Mouse (Mus musculus) liver, embryonic 12.5 days (tissue): ENCODE measurements at regions not wholly inside any gene's neighbourhood (a gene's known extent, or its start where the extent isn't known, plus 50 kb on each side); places are given as distances from the start of the nearest gene placed in this dataset.

Experiments used
- ATAC-seq: fragments of 200-750 bp; cut with Nextera tagmentation; 2 replicates; pipeline ENCODE4 v1.8.0; 2017; ENCODE audit warnings: moderate number of reproducible peaks, mild to moderate bottlenecking, moderate library complexity
- H3K27ac ChIP-seq: fragments of 300-500 bp; sonication (generic); 2 replicates; pipeline ENCODE4 v1.5.1; 2016; ENCODE audit warnings: mild to moderate bottlenecking
- H3K27me3 ChIP-seq: fragments of 300-500 bp; sonication (generic); replicated peaks from 2 replicates; pipeline ENCODE4 v1.6.1; 2016; ENCODE audit warnings: mild to moderate bottlenecking, moderate library complexity
- H3K36me3 ChIP-seq: fragments of 300-500 bp; sonication (generic); 2 replicates; pipeline ENCODE4 v1.6.1; 2016; ENCODE audit warnings: mild to moderate bottlenecking, moderate library complexity
- H3K4me1 ChIP-seq: fragments of 300-500 bp; sonication (generic); 2 replicates; pipeline ENCODE4 v1.6.1; 2016
- H3K4me2 ChIP-seq: fragments of 300-500 bp; sonication (generic); 2 replicates; pipeline ENCODE4 v1.6.1; 2016; ENCODE audit warnings: mild to moderate bottlenecking, moderate library complexity
- H3K4me3 ChIP-seq: fragments of 300-500 bp; sonication (generic); 2 replicates; pipeline ENCODE4 v1.5.1; 2016; ENCODE audit warnings: mild to moderate bottlenecking, moderate library complexity
- H3K9ac ChIP-seq: fragments of 300-500 bp; sonication (generic); 2 replicates; pipeline ENCODE4 v1.6.1; 2016; ENCODE audit warnings: mild to moderate bottlenecking, moderate library complexity
- H3K9me3 ChIP-seq: fragments of 300-500 bp; sonication (generic); replicated peaks from 2 replicates; pipeline ENCODE4 v1.6.1; 2016; ENCODE audit warnings: mild to moderate bottlenecking, moderate library complexity
- whole genome bisulfite sequencing: fragments of 180-500 bp; shearing (Covaris S2); methylation state at CpG from one replicate; pipeline ENCODE4 v1.1.7; 2016; ENCODE audit not compliant: insufficient replicate concordance; 5-methylcytosine and 5-hydroxymethylcytosine counted together

DNA sequence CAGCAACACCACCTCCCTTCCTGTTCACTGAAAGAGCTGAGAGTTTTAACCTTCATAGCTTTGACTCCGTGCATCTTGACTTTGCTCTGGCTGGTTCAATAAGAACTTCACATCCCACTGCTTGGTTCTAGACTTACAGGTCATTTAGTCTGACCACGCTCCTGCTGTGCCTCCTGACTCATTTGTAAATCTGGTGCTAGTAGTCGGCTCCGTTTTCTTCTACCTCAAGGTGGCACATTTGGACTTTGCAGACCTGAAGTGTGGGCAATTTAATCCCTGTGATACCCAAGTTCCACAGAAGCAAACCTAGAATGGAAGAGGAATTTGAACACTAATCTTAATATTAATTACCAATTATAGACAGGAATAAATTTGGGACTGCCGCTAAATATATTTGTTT is 497.9 kb downstream of the Epm2a start:
- Histone ChIP-seq H3K27me3 (no peaks in the 10 kb centered on the region), H3K9me3 (no peaks in the 10 kb centered on the region), H3K27ac (no peak overlapping the region), H3K4me2 (no peak overlapping the region), H3K36me3 (no peaks in the 10 kb centered on the region), H3K4me1 (no peaks in the 10 kb centered on the region), H3K4me3 (no peak overlapping the region), H3K9ac (no peak overlapping the region)
- no peak for ATAC-seq
- 76% methylated on average over 5 of the region's 5 CpGs for WGBS

DNA sequence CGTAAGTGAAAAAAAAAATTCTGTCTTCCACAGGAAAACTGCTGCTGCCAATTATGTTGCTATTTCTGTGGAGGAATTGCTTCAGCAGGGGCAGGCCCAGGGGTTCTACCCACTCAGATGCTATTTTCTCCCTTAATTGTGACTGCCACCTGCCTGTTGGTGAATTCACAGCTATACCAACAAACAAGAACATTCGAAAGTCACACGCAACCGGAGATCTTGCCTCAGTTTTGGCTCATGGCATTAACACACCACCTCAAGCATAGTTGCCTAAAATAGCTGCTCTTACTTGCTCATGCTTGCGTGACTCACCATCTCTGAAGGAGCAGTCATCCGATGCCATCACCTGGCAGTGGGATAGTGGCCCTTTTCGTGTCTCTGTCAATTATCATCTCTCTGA is 498.3 kb downstream of the Epm2a start:
- 81% methylated on average over 7 of the region's 7 CpGs for WGBS
- H3K27me3 ChIP-seq, result no peaks in the 10 kb centered on the region
- H3K9ac ChIP-seq, result no peak overlapping the region
- no peaks in the 10 kb centered on the region for H3K36me3 ChIP-seq
- no peaks in the 10 kb centered on the region for H3K4me1 ChIP-seq
- no peaks in the 10 kb centered on the region for H3K9me3 ChIP-seq
- ATAC-seq, result no peak
- no peak overlapping the region for H3K4me3 ChIP-seq
- H3K4me2 ChIP-seq, result no peak overlapping the region
- H3K27ac ChIP-seq, result no peak overlapping the region

- WGBS, result 67% methylated on average over 1 of the region's 1 CpGs
- no peaks in the 10 kb centered on the region for H3K4me1 ChIP-seq
Observed at GRCm38 (mm10) chr10:11846141-11846540, 502.9 kb downstream of the Epm2a start.

DNA sequence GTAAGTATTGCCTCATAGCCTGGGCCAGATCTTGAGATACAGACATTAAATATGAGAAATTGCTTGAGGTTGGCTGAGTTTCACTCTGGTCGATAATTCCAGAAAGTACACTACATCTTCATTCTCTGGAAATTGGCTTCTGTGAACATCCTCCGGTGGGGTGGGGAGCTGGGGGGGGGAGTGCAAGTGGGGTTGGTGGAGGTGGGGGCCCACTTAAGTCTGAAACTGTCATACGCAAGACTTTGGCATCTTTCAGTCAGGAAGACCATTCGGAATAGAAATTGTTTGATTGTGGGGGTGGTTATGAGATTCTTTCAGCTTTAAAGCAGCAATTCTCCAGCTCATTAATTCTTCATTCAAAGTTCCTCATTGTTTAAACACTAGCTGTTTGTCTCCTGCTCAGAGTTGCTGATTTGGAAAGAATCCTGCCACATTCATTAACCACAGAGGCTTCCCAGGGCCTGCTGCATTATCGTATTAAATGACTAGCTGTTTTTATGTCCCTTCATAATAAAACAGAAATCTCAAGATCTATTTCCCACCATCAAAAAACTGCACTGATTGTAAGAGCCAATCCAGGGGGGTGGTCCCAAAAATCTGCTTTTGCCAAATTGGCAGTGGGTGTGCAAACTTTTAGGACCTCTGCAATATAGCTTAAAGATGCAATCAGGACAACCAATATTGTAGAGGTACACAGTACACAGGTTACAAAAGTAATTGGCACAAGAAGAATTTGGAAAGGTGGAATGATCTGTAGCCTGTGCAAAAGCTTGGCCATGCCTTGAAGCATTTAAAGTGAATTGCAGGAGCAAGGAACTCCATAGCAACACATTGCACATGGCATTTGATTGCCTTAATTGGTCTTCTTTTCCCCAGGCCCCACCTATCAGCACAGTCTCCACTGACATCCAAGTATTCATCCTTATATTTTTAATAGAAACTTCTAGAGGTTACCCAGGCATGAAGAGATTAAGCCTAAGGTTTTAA is 532.2 kb downstream of the Epm2a start:
- Histone ChIP-seq H3K36me3 (no peaks in the 10 kb centered on the region), H3K9ac (no peak overlapping the region), H3K4me1 (no peaks in the 10 kb centered on the region), H3K4me3 (no peak overlapping the region), H3K27ac (no peak overlapping the region), H3K9me3 (no peaks in the 10 kb centered on the region), H3K27me3 (no peaks in the 10 kb centered on the region), H3K4me2 (no peak overlapping the region)
- 65% methylated on average over 5 of the region's 5 CpGs for WGBS
- ATAC-seq, result no peak

More at GRCm38 (mm10) chr10:11846141-11846540, 502.9 kb downstream of the Epm2a start:
- H3K27ac ChIP-seq, result no peak overlapping the region
- no peaks in the 10 kb centered on the region for H3K36me3 ChIP-seq
- H3K9me3 ChIP-seq, result no peaks in the 10 kb centered on the region
- H3K4me2 ChIP-seq, result no peak overlapping the region
- no peak for ATAC-seq
- no peak overlapping the region for H3K4me3 ChIP-seq
- no peaks in the 10 kb centered on the region for H3K27me3 ChIP-seq
- H3K9ac ChIP-seq, result no peak overlapping the region

DNA sequence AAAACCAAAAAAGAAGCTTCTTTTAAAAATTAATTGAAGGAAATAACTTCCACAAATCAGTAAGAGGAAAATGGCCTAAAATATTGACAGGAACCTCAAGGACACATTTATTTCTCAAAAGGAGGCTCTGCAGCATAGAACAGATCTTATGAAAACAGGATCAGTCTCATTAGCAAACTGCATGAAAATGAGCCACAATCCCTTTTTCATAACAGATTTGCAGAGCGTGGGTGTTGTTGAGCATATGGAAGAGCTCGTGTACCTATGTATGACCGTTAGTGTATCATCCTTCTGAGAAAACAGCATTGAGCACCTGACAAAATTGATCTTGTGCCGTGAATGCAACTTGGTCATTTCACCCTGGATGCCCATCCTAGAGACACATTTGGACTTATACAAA is 543.0 kb downstream of the Epm2a start:
- Histone ChIP-seq H3K4me3 (no peak overlapping the region), H3K4me1 (no peaks in the 10 kb centered on the region), H3K36me3 (no peaks in the 10 kb centered on the region), H3K27ac (no peak overlapping the region), H3K9me3 (no peaks in the 10 kb centered on the region), H3K27me3 (no peaks in the 10 kb centered on the region), H3K4me2 (no peak overlapping the region), H3K9ac (no peak overlapping the region)
- 75% methylated on average over 4 of the region's 4 CpGs for whole genome bisulfite sequencing
- ATAC-seq, result no peak

DNA sequence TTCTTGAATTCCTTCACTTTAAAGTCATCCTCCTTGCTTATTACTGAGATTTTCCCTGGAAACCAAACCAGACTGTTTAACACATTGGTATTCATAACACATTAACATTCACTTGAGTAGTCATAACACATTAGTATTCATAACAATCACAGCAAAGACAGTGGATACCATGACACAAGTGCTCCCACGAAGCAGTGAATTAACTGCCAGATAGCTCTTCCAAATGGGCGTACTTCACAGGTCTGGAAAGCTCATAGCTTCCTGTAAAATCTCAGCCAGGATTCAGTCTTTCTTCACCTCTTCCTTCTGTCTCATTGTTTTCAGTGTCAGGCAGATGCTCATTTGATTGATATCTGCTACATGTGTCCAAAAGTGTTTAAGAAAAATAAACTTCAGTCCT is 545.7 kb downstream of the Epm2a start:
- ATAC-seq, result no peak
- Histone ChIP-seq H3K9me3 (no peaks in the 10 kb centered on the region), H3K4me2 (no peak overlapping the region), H3K4me3 (no peak overlapping the region), H3K27me3 (no peaks in the 10 kb centered on the region), H3K9ac (no peak overlapping the region), H3K27ac (no peak overlapping the region), H3K4me1 (no peaks in the 10 kb centered on the region), H3K36me3 (no peaks in the 10 kb centered on the region)
- WGBS, result 44% methylated on average over 2 of the region's 2 CpGs

DNA sequence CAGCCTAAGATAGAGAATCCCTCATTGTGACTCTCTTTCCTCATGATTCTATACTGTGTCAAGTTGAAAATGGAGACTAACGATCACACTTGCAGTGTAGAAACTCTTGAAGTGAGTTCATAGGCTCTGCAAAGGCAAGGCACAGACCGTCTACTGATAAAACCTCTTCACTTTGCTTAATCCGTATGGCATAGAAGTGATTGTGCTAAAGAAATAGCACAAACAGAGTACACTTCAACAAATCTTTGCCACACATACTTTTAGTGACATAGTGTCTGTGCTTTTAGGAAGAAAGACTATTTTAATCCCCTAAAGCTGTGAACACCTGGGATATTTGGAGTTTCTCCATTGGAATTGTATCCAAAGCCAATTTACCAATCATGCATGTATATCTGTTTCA is 578.9 kb downstream of the Epm2a start:
- Histone ChIP-seq H3K36me3 (no peaks in the 10 kb centered on the region), H3K9me3 (no peaks in the 10 kb centered on the region), H3K9ac (no peak overlapping the region), H3K27me3 (no peaks in the 10 kb centered on the region), H3K4me1 (no peaks in the 10 kb centered on the region), H3K4me3 (no peak overlapping the region), H3K4me2 (no peak overlapping the region), H3K27ac (no peak overlapping the region)
- WGBS, result 62% methylated on average over 3 of the region's 3 CpGs
- ATAC-seq, result no peak

DNA sequence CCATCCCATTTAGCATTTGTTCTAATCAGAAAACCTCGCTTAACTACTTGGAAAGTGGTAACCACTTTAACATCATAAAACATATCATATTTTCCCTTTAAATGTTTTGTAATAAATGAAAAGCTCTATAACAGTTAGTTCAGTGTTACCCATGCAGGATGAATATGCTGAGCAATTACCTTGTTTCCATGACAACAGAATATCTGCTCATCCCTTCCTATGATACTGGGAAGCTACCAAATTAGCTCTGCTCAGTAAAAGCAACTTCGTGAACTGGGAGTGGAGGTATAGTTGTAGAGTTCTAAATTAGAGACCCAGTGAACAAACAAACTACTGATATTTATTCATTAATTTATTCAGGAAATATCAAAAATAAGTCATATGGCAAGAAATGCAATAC is 595.0 kb downstream of the Epm2a start:
- no peaks in the 10 kb centered on the region for H3K27me3 ChIP-seq
- no peak overlapping the region for H3K4me3 ChIP-seq
- H3K36me3 ChIP-seq, result no peaks in the 10 kb centered on the region
- no peaks in the 10 kb centered on the region for H3K4me1 ChIP-seq
- H3K9ac ChIP-seq, result no peak overlapping the region
- WGBS, result 60% methylated on average over 2 of the region's 2 CpGs
- H3K9me3 ChIP-seq, result no peaks in the 10 kb centered on the region
- no peak overlapping the region for H3K4me2 ChIP-seq
- no peak for ATAC-seq
- no peak overlapping the region for H3K27ac ChIP-seq

GRCm38 (mm10) chr10:11942772-11943171 is 599.6 kb downstream of the Epm2a start:
- H3K4me2 ChIP-seq, result no peak overlapping the region
- H3K4me1 ChIP-seq, result no peaks in the 10 kb centered on the region
- no peak overlapping the region for H3K4me3 ChIP-seq
- 74% methylated on average over 2 of the region's 2 CpGs for WGBS
- H3K36me3 ChIP-seq, result no peaks in the 10 kb centered on the region
- H3K9me3 ChIP-seq, result no peaks in the 10 kb centered on the region
- no peak overlapping the region for H3K9ac ChIP-seq
- no peak overlapping the region for H3K27ac ChIP-seq
- no peak for ATAC-seq
- no peaks in the 10 kb centered on the region for H3K27me3 ChIP-seq

DNA sequence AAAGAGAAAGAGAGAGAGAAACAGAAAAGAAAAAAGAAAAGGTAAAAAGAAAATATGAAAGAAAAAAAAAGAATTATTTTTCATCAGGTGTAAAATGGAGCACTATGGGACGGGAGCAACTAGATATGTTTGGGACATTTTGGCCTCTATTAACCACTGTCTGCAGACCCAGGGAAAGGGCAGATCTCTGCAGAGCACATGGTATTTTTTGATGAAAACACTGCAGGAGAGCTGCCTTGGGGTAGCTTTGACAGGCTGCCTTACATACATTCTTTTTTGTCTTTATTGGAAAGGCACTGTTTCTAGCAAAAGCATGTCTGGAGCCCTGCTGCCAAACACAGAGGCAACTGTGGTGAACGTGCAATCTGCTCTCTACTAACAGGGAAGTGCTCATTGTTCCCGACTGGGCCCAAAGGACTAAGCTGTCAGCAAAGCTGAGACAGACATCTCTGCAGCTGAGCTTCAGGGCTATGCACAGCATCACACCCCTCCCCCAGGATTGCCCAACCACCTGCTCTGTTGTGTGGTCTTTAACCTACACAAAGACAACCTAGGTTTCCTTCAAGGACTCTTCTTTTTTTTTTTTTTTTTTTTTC is 617.2 kb downstream of the Epm2a start:
- Histone ChIP-seq H3K27me3 (no peaks in the 10 kb centered on the region), H3K4me2 (no peak overlapping the region), H3K4me3 (no peak overlapping the region), H3K36me3 (no peaks in the 10 kb centered on the region), H3K9ac (no peak overlapping the region), H3K9me3 (no peaks in the 10 kb centered on the region), H3K4me1 (no peaks in the 10 kb centered on the region), H3K27ac (no peak overlapping the region)
- 34% methylated on average over 3 of the region's 3 CpGs for WGBS
- ATAC-seq, result no peak

GRCm38 (mm10) chr10:12004966-12005365 is 661.8 kb downstream of the Epm2a start:
- Histone ChIP-seq H3K9me3 (no peaks in the 10 kb centered on the region), H3K36me3 (no peaks in the 10 kb centered on the region), H3K4me2 (no peak overlapping the region), H3K4me3 (no peak overlapping the region), H3K27me3 (no peaks in the 10 kb centered on the region), H3K4me1 (no peaks in the 10 kb centered on the region), H3K27ac (no peak overlapping the region), H3K9ac (no peak overlapping the region)
- 43% methylated on average over 3 of the region's 3 CpGs for WGBS
- ATAC-seq, result no peak

GRCm38 (mm10) chr10:12005889-12006288 is 662.7 kb downstream of the Epm2a start:
- Histone ChIP-seq H3K9me3 (no peaks in the 10 kb centered on the region), H3K4me1 (no peaks in the 10 kb centered on the region), H3K36me3 (no peaks in the 10 kb centered on the region), H3K27ac (no peak overlapping the region), H3K4me2 (no peak overlapping the region), H3K27me3 (no peaks in the 10 kb centered on the region), H3K9ac (no peak overlapping the region), H3K4me3 (no peak overlapping the region)
- WGBS, result 35% methylated on average over 1 of the region's 1 CpGs
- ATAC-seq, result no peak
